Mouse (Mus musculus): ENCODE results near the gene Slc38a5.
A peak's percentile ranks its signal among the peaks of the same experiment; 100 is the strongest.

The Slc38a5 gene

GRCm38 (mm10) chrX:8271083-8271820 is at the start of gene Slc38a5:
Gene Slc38a5, plus strand, starts transcription at chrX:8271133.
- DNase-seq: no peak

DNA sequence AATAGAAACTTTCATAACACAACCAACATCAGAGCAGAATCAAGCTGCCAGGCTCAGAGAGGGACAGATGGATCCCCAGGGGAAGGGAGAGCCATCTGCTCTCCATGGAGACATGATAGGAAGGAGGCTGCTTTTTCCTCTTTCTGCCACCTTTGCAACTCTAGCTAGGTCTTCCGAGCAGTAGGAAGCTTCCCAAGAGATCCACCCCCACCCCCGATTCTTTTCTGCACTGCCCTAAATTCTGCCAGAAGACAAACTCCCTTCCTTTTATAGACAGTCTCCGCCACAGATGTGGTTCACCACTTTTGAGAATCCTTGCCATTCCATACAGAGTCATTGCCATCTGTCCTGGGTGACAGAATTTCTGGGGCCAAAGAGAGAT is 48.6 kb upstream of the Slc38a5 start:
- DNase-seq: no peak

DNA sequence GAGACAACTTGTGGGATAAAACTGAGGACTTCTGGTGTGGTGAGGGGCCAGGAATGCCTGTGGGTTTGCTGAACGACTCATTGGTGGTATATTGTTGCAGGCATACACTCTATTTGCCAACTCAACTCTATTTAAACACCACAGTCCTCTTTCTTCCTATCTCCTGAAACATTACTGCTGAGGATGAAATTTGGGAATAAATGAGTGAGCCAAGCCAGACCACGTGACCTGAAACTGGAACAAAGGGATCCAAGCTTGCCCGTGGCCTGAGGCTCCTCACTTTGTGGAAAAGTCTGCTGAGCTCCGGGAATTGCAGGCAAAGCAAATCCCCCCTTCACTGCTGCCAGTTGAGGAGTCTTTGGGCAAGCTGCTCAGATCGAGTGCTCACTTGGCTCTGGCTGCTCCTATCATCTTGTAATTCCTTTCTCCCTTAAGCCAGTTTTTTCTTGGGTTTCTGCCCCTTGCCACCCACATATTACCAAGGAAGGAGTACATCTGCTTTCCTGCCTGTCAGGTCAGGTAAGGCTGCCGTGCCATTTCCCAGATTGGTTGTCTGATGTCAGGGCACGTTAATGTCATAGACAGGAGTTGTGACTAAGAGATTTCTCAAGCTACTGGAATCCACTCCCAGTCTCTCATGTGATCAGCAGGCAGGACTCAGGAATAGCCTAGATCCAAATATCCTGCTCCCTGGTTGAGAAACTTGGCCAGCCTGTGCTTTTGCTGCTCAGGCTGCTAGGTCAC is 48.1 kb upstream of the Slc38a5 start:
- no peak for DNase-seq

- no peak for DNase-seq
These were observed 47.5 kb upstream of the Slc38a5 start for GRCm38 (mm10) chrX:8223473-8223872.

- no peak for DNase-seq
These were observed 40.7 kb upstream of the Slc38a5 start for GRCm38 (mm10) chrX:8230272-8230671.

- no peak for DNase-seq
These were observed 37.3 kb upstream of the Slc38a5 start for GRCm38 (mm10) chrX:8233602-8234001.

GRCm38 (mm10) chrX:8236704-8237103 is 34.2 kb upstream of the Slc38a5 start:
- no peak for DNase-seq

GRCm38 (mm10) chrX:8238804-8239395 is 32.0 kb upstream of the Slc38a5 start:
- no peak for DNase-seq

- no peak for DNase-seq
These were observed 23.3 kb upstream of the Slc38a5 start for GRCm38 (mm10) chrX:8247680-8248079.

DNA sequence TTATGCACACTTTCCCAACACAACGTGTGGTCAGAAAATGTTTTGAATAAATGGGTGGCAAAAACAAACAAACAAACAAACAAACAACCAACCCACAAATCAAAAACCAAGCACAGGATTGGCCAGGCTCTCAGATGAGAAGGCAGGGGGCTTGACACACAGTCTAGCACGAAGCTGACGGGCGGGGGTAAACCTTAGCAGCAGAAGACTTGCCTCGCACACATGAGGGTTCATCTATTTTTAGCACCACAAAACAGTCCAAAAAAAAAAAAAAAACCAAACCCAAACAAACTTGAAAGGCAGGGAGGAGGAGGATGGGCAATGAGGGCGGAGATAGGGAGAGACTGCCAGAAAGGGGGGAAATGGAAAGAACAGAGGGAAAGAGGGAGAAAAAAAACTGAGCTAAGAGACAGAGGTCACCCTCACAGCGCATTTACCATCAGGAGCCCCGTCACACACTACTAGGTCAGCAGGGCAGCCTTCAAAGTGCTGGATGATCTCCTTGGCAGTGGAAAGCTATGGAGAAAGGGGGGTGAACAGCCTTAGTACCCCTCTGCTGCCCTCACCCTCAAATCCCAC is 22.3 kb upstream of the Slc38a5 start:
- no peak for DNase-seq

DNA sequence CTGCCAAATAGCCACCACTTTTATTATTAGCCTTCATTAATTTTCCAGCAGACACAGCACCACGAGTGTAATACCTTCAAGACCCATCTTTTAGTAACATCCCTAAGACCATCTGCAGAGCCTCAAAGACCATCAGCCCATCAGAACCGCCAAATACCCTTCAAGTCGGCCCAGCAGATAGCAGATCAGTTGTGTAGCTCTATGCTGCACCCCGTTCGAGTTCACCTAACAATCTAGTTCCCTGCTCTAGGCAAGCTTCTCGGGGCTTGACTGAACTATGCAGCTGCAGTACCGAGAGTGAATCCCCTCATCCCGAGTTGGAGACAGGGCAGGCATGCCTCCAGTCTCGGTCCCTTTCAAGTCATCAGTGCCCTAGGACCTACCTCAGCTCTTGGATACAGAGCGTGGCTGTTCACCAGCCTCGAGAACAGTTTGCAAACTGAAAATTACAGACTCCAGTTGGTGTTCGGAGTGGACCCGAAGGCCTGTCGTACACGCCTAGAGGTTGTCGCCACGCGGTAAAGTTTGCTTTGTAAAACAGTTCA is 19.1 kb upstream of the Slc38a5 start:
- no peak for DNase-seq

DNA sequence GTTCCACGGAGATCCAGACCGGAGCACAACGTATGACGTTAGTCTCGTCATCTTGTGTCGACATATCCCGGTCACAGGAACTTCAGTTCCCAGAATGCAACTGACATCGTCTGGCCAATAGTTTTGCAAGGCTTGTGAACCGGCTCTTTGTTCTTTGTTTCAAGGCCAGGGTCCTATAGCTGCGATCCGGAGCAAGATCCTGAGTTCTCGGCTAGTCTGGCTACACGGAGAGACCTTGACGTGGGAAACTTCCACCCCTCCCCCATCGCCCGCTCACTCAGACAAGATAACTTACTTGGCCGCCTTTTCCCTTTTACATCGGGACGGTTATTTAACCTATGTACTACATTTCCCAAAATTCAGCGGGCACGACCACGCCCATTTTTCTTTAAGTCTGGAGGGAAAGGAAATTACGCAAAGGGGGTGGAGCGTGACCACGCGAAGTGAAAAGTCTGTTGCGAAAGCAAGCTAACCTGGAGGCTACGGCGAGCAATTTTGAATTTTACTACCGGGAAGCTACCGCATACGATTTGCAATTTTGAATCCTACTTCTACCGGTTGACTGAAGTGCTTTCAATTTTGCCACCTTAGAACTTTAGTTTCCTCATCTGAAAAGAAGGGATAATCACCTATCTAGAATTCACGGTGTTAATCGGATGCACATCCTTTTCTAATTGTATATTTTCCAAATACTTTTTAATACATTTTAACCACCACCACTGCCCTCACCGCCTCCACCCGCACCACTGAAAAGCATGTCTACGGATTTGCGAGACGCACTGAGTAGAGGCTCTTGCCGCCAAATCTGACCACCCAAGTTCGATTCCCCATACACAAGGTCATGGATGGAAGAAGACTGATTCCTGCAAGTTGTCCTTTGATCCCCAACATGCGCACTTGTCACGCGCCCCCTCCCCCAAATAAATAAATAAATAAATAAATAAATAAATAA is 18.3 kb upstream of the Slc38a5 start, which contains the start of gene Ftsj1:
TSS of gene Ftsj1 (minus strand) at position 73 of the 952 bp plus-strand sequence.
- peak; percentile 89 for DNase-seq

- DNase-seq: peak; percentile 21
These were observed 17.2 kb upstream of the Slc38a5 start for GRCm38 (mm10) chrX:8253711-8254110.

- DNase-seq: no peak
These were observed 15.1 kb upstream of the Slc38a5 start for GRCm38 (mm10) chrX:8255807-8256206.

DNA sequence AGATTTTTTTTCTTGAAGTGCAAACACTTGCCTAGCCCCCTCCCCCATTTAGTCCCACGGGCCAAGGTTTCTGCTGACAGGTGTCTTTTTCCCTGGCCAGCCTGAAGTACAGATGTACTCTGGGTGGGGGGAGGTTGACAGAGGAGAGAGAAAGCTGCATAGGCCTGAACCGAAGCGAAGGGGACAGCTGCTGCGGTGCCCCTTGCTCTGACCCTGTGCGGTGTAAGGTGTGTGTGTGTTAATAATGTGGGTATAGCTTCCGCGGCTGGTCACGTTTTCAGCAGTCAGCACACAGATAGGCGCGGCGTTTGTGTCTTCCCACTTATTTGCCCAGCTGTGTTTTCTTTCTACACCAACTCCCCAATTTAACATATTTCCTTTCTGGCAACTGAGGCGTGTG is 11.5 kb upstream of the Slc38a5 start:
- no peak for DNase-seq

DNA sequence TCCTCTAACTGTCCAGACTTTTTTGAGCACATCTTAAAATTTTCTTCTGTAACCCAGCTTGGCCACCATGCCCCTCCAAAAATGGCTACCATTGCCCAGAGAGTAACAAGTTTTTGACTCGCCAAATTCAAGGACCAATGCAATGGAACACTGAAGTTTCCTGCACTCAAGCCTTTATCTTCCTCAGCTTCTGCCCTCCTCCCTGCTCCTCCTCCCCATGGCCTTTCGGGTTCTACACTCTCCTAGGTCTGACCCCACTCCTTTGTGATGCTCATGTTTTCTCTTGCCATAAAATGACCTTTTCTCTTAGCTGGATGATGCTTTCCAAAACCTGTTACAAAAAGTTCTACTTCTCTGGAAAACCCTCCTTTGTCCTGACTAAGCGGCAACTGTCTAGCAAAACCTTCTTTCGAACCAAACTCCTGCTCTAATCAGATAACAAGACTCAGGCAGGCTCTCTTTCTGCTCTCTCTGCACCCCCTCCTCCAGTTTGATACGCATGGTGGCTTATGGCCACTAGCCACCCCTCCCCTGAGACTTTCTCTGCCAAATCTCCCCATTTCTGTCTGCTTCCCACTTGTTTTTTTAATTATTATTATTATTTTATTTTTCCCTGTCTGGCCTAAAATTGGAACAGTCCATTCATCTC is 7.7 kb upstream of the Slc38a5 start:
- DNase-seq: no peak

- no peak for DNase-seq
These were observed 6.7 kb upstream of the Slc38a5 start for GRCm38 (mm10) chrX:8264222-8264621.

DNA sequence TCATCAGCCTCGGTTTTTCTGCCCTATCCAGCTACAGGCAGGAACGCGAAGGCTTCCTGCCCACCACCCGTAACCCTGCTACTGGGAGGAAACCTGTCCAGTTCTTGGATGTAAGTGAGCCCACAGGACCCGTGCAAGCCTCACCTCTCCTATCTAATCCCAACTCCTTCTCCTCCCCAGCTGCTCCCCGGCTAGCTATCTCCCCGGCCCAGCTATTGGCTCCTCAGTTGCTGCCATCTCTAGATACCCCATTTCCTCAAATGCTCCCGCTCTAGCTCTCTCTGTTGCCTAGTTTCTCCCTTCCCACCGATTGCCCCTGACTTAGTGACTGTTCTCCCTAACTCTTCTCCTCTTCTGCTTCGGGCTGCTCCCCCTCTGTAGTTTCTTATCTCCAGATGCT is 1.1 kb downstream of the Slc38a5 start:
- no peak for DNase-seq

GRCm38 (mm10) chrX:8274056-8274455 is 3.1 kb downstream of the Slc38a5 start:
- DNase-seq: no peak

DNA sequence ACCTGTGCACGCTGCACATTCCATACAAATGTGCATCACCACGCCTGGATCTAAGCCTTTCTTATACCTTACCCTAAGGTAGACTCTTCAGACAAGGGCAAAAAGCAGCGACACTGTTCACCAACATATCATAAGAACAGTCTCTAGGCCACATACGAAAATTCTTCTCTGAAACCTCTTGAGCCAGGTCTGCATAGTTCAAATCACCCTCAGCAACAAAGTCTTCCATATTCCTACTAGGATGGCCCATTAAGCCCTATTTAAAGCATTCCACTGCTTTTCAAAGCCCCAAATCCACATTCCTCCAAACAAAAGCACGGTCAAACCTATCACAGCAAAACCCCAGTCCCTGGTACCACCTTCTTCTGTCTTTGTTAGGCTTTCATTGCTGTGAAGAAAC is 17.7 kb downstream of the Slc38a5 start:
- no peak for DNase-seq

GRCm38 (mm10) chrX:8309302-8309701 is 38.4 kb downstream of the Slc38a5 start:
- no peak for DNase-seq

DNA sequence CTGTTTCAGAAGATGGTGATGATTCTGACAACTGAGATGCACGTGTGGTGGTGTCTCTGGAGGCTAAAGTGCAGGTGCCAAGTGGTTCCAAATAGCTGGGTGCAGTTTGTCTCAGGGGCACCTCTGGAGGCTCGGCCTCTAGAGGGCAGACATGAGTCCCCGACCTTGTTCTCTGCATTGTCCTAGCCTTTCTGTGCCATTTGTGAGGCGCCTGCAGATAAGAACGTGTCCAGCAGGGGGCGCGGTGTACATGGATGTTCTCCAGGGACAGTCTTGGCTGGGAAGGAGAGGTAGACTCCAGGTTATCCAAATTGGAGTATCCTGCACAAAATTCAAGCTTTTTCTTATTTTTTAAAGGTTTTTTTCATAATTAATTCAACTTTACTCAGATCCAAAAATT is 44.0 kb downstream of the Slc38a5 start:
- peak; percentile 66 for DNase-seq
